Mouse (Mus musculus) cerebellum, adult (tissue): ENCODE results near the gene Cenpc1.

ENCODE experiments used
- ATAC-seq: cut with Nextera tagmentation; 2 replicates; pipeline ENCODE4 v1.9.2; 2017; ENCODE audit warnings: mild to moderate bottlenecking, moderate library complexity, mixed read lengths; ENCODE audit not compliant: insufficient number of reproducible peaks, low FRiP score, low TSS enrichment

The Cenpc1 gene

GRCm38 (mm10) chr5:85996545-85997510 is 68.6 kb downstream of the Cenpc1 start:
- ATAC-seq, result no peak

DNA sequence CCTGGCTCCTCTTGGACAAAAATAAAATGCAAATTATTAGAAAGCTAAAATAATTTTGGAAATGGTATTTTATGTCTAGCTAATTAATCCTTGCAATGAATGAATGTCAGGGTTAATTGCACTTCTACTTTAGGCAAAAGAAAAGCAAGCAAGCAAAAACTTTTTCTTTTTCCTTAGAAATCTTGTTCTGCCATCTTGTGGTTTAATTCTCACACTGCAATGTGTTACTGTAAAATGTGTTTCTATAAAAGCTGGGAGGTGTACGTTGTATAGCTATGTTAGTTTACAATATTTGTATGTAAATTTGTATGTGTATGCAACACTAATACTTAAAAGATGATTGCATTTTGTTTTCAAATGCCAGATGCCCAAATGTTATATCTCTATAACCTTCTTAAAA is 70.8 kb downstream of the Cenpc1 start:
- ATAC-seq, result no peak

GRCm38 (mm10) chr5:85992805-85993721 is 72.3 kb downstream of the Cenpc1 start:
- ATAC-seq, result peak; percentile 36; the same call in 1 of the 2 replicates

DNA sequence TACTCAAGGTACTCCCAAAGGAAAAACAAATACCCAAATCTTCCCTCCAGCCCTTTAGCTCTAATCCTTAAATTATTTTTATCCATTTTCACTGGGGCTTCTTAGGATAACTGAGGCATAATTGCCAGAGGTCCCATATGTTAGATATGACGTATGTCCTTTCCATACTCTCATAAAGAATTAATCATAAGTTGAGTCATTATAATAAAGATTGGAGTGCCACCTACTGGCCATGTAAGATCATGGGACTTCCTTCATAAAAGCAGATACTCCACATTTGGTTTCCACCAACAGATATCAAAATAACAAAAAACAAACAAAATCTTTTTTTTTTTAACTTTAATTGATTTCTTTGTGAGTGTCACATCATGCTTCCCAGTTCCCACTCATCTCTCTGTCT is 73.3 kb downstream of the Cenpc1 start:
- ATAC-seq, result no peak

DNA sequence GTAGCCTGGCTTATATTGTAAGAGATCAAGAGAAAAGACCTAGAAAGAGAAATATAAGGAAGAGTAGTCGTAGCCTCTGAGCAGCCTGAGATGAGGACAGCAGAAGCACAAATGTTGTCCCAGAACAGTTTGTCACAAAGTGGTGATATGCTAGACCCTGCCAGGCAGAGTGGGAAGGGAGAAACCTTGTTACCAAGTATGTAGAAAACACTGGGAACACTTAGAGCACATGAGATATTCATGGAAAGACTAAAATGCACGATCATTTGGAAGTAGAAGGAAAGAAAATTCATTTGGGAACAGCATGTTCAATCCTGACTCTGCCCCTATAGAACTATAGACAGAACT is 77.9 kb downstream of the Cenpc1 start:
- no peak for ATAC-seq

DNA sequence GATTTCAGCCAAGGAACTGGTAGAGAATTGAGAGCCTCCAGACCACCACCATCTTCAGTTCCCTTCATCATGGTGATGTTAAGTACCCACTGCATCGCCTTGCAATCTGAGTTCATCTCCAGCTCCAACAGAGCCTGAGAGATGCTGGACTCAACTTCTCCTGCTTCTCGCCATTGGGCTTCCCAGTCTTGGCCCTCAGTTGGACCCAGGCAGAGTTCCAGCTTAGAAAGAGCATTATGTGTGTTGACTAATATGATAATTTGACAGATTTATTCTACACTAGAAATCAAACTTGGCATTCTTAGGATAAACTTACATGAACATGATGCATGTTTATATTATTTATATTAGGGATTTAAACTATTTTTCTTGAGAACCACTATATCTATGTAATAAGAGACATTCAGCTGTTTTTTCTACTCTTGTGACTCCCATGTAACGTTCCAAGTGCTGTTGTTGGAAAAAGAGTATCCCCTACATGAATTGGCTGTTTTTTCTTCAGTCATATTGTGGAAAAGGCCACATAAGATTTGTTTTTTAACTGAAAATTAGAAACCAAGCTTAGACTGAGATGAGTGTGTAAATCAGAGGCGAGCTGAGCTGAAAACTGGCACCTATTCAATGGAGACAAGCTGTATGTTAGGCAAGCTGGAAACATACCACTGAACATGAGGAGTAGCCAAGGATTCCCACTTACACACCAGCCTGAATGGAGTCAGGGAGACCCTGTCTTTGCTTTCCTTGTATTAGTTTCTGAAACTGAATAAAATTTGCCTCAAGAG is 78.5 kb downstream of the Cenpc1 start:
- no peak for ATAC-seq

GRCm38 (mm10) chr5:85977646-85978426 is 87.5 kb downstream of the Cenpc1 start:
- ATAC-seq, result no peak

- no peak for ATAC-seq
Measured at GRCm38 (mm10) chr5:85962791-85963190, 102.6 kb downstream of the Cenpc1 start.
